Mouse (Mus musculus) neural tube, embryonic 15.5 days (tissue): ENCODE results near the gene Frmpd4. TPM values are rescaled to one million over a fixed set of nuclear protein-coding genes. Genes with fewer than 3 reads are reported as not detected.

Experiments used
- ATAC-seq: fragments of 200-750 bp; cut with Nextera tagmentation; 2 replicates; pipeline ENCODE4 v1.8.0; 2017; ENCODE audit warnings: mild to moderate bottlenecking, moderate TSS enrichment, moderate library complexity; ENCODE audit not compliant: low FRiP score
- H3K27ac ChIP-seq: fragments of 300-500 bp; sonication (generic); replicated peaks from 2 replicates; pipeline ENCODE4 v1.5.1; 2015; ENCODE audit warnings: mild to moderate bottlenecking, inconsistent platforms
- H3K27me3 ChIP-seq: fragments of 300-500 bp; sonication (generic); replicated peaks from 2 replicates; pipeline ENCODE4 v1.6.1; 2015; ENCODE audit warnings: inconsistent platforms
- H3K36me3 ChIP-seq: fragments of 300-500 bp; sonication (generic); 2 replicates; pipeline ENCODE4 v1.6.1; 2015; ENCODE audit warnings: inconsistent platforms
- H3K4me1 ChIP-seq: fragments of 300-500 bp; sonication (generic); 2 replicates; pipeline ENCODE4 v1.6.1; 2015; ENCODE audit warnings: inconsistent platforms
- H3K4me2 ChIP-seq: fragments of 300-500 bp; sonication (generic); 2 replicates; pipeline ENCODE4 v1.6.1; 2015; ENCODE audit warnings: inconsistent platforms, mild to moderate bottlenecking, moderate library complexity
- H3K4me3 ChIP-seq: fragments of 300-500 bp; sonication (generic); replicated peaks from 2 replicates; pipeline ENCODE4 v1.5.1; 2015; ENCODE audit warnings: mild to moderate bottlenecking, inconsistent platforms
- H3K9ac ChIP-seq: fragments of 300-500 bp; sonication (generic); replicated peaks from 2 replicates; pipeline ENCODE4 v1.6.1; 2015; ENCODE audit warnings: mild to moderate bottlenecking, inconsistent platforms
- H3K9me3 ChIP-seq: fragments of 300-500 bp; sonication (generic); replicated peaks from 2 replicates; pipeline ENCODE4 v1.6.1; 2016; ENCODE audit warnings: inconsistent platforms
- WGBS: fragments of 180-500 bp; shearing (Covaris S2); methylation state at CpG from one replicate; pipeline ENCODE4 v1.1.7; 2015; ENCODE audit warnings: mixed read lengths; 5-methylcytosine and 5-hydroxymethylcytosine counted together
- polyA plus RNA-seq: library from polyadenylated mRNA; unstranded; fragments of >200 nt; fragmentation: Nextera tagmentation; extraction: Ambion mirVana; gene quantifications from 2 replicates; pipeline ENCODE4 v1.2.1, GENCODE M21; 2015

Gene Frmpd4
- polyA plus RNA-seq, 1 experiment from 2014 or later, result 1.5 TPM

DNA sequence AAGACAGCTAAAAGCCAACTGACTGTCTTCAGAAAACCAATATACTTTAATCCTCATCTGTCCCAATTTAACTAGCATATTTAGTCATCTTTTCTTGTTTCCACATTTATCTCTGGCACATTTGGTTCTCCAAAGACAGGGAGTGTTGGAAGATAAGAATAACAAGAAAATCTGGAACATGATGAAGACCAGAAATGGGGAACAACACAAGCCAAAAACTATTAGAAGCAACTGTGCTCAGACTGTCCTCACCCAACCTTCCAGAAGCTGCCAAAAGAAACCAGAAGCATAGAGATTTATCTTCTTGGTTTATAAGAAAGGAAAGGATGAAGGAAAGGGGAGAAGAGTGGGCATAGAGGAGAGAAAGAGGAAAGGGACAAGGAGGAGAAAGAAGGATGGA, 748.6 kb downstream of the Frmpd4 start:
- H3K4me1 ChIP-seq, result no peaks in the 10 kb centered on the region
- H3K4me2 ChIP-seq, result no peak overlapping the region
- H3K9me3 ChIP-seq, result no peaks in the 10 kb centered on the region
- no peak overlapping the region for H3K27ac ChIP-seq
- no peak overlapping the region for H3K9ac ChIP-seq
- H3K36me3 ChIP-seq, result no peaks in the 10 kb centered on the region
- ATAC-seq, result no peak
- no peak overlapping the region for H3K4me3 ChIP-seq
- H3K27me3 ChIP-seq, result no peaks in the 10 kb centered on the region; the same call in 1 of the 2 replicates

DNA sequence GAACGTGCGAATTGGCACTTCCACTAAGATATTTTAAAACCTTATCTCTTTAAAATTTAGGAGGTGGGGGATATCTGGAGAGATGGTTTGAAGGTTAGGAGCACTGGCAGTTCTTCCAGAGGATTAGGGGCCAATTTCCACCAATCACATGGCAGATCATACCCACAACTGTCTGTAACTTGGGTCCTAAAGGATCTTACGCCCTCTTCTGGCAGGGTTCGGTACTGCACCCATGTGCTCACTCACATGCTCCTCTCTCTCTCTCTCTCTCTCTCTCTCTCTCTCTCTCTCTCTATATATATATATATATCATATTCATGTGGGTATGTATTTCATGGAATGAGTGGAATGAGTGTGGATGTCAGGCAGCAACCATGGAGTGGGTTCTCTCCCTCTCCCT, 759.7 kb downstream of the Frmpd4 start:
- H3K4me1 ChIP-seq, result no peaks in the 10 kb centered on the region
- no peaks in the 10 kb centered on the region for H3K9me3 ChIP-seq
- no peak overlapping the region for H3K4me2 ChIP-seq
- no peak overlapping the region for H3K9ac ChIP-seq
- H3K36me3 ChIP-seq, result no peaks in the 10 kb centered on the region
- ATAC-seq, result no peak
- no peak overlapping the region for H3K27ac ChIP-seq
- H3K4me3 ChIP-seq, result no peak overlapping the region
- H3K27me3 ChIP-seq, result peaks cover 2% of the 10 kb centered on the region; the same call in 1 of the 2 replicates
- WGBS, result 56% methylated on average over 4 of the region's 4 CpGs

GRCm38 (mm10) chrX:167810120-167810519, 766.9 kb downstream of the Frmpd4 start:
- Histone ChIP-seq H3K36me3 (no peaks in the 10 kb centered on the region), H3K4me2 (no peak overlapping the region), H3K27me3 (0 out of 2 replicates have a peak, but pooled peaks cover 9% of the 10 kb centered on the region), H3K9me3 (no peaks in the 10 kb centered on the region), H3K4me3 (no peak overlapping the region), H3K27ac (no peak overlapping the region), H3K9ac (no peak overlapping the region), H3K4me1 (no peaks in the 10 kb centered on the region)
- ATAC-seq, result no peak
- WGBS, result 69% methylated on average over 2 of the region's 2 CpGs

DNA sequence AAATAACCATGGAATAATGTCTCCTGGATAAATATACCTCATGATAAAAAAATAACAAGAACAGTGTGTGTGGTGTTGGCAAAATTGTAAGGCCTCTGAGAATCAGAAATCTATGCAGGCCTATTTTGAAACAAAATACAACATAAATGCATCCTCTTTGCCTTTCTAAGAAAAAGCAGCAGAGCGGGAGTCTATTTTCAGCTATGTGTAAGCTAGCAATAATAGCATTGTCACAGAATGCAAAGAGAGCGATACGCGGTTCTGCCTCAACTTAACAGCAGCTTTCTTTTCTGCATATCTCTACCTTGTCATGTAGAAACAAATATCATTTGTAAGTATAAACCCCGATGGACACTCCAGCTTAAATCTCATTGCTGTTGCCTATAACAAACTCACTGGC, 768.5 kb downstream of the Frmpd4 start:
- H3K9ac ChIP-seq, result no peak overlapping the region
- no peaks in the 10 kb centered on the region for H3K9me3 ChIP-seq
- ATAC-seq, result no peak
- no peak overlapping the region for H3K27ac ChIP-seq
- H3K4me2 ChIP-seq, result no peak overlapping the region
- H3K27me3 ChIP-seq, result peaks cover 10% of the 10 kb centered on the region; the same call in 1 of the 2 replicates
- no peaks in the 10 kb centered on the region for H3K36me3 ChIP-seq
- H3K4me1 ChIP-seq, result no peaks in the 10 kb centered on the region
- no peak overlapping the region for H3K4me3 ChIP-seq
- 93% methylated on average over 5 of the region's 5 CpGs for WGBS

- 94% methylated on average over 2 of the region's 2 CpGs for whole genome bisulfite sequencing
- Histone ChIP-seq H3K9ac (no peak overlapping the region), H3K27me3 (peaks cover 7% of the 10 kb centered on the region; the same call in 1 of the 2 replicates), H3K9me3 (no peaks in the 10 kb centered on the region), H3K4me2 (no peak overlapping the region), H3K27ac (no peak overlapping the region), H3K4me3 (no peak overlapping the region), H3K4me1 (no peaks in the 10 kb centered on the region), H3K36me3 (no peaks in the 10 kb centered on the region)
- ATAC-seq, result no peak
Observed at GRCm38 (mm10) chrX:167788737-167789136, 788.3 kb downstream of the Frmpd4 start.

- ATAC-seq, result no peak
- no peaks in the 10 kb centered on the region for H3K4me1 ChIP-seq
- no peak overlapping the region for H3K4me2 ChIP-seq
- no peak overlapping the region for H3K4me3 ChIP-seq
- no peaks in the 10 kb centered on the region for H3K36me3 ChIP-seq
- peaks cover 13% of the 10 kb centered on the region; the same call in 1 of the 2 replicates for H3K27me3 ChIP-seq
- no peak overlapping the region for H3K9ac ChIP-seq
- no peak overlapping the region for H3K27ac ChIP-seq
- H3K9me3 ChIP-seq, result no peaks in the 10 kb centered on the region
Observed at GRCm38 (mm10) chrX:167783526-167783925, 793.5 kb downstream of the Frmpd4 start.

DNA sequence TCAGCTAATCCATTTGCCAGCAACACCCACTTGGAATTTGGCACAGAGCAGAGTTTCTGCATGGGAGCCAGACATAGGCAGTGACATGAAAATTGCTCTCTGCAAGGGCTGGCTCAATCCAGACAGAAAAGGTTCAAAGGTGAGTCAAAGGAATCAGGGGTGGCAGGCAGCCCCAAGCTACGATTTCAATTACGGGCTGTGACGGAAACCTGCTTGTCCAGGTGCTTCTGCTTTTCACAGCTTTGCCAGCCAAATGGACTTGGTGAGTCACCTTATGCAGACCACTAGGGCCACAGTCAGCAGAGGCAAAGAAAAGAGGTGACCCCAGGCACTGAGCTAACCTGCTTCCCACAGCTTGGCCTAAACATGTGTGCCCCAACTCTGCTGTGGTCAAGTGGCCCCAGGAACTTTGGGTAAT, 857.5 kb downstream of the Frmpd4 start:
- no peak for ATAC-seq
- H3K9me3 ChIP-seq, result no peaks in the 10 kb centered on the region
- no peak overlapping the region for H3K4me3 ChIP-seq
- H3K4me1 ChIP-seq, result no peaks in the 10 kb centered on the region
- H3K9ac ChIP-seq, result no peak overlapping the region
- no peaks in the 10 kb centered on the region for H3K36me3 ChIP-seq
- 77% methylated on average over 3 of the region's 3 CpGs for WGBS
- H3K27me3 ChIP-seq, result peaks cover 10% of the 10 kb centered on the region; the same call in 1 of the 2 replicates
- no peak overlapping the region for H3K4me2 ChIP-seq
- no peak overlapping the region for H3K27ac ChIP-seq

DNA sequence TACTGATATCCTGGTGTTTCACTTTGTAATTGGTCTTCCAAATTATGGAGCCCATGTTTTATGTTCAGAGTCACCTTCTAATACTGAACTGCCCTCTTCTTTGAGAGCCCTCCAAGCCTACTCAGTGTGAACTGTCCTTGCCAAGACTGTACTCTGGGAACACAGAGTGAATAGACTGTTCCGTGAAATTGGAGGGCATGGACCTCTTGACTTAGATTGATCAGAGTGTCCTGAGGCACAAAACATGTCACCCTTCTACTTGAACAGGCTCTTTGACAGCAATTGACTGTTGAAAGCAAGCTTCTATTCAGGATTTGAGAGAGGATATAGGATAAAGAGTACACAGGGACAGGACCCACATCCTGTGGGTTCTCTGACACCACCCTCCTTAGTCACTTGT, 857.9 kb downstream of the Frmpd4 start:
- no peaks in the 10 kb centered on the region for H3K4me1 ChIP-seq
- WGBS, result 46% methylated on average over 1 of the region's 1 CpGs
- no peak overlapping the region for H3K9ac ChIP-seq
- no peaks in the 10 kb centered on the region for H3K36me3 ChIP-seq
- no peak overlapping the region for H3K4me2 ChIP-seq
- no peak overlapping the region for H3K27ac ChIP-seq
- ATAC-seq, result no peak
- peaks cover 10% of the 10 kb centered on the region; the same call in 1 of the 2 replicates for H3K27me3 ChIP-seq
- no peaks in the 10 kb centered on the region for H3K9me3 ChIP-seq
- H3K4me3 ChIP-seq, result no peak overlapping the region

GRCm38 (mm10) chrX:167654806-167655495, 922.1 kb downstream of the Frmpd4 start:
- Histone ChIP-seq H3K4me3 (no peak overlapping the region), H3K27me3 (peaks cover 14% of the 10 kb centered on the region; the same call in 1 of the 2 replicates), H3K9me3 (no peaks in the 10 kb centered on the region), H3K9ac (no peak overlapping the region), H3K27ac (no peak overlapping the region), H3K4me2 (no peak overlapping the region), H3K36me3 (no peaks in the 10 kb centered on the region), H3K4me1 (no peaks in the 10 kb centered on the region)
- ATAC-seq, result no peak
- WGBS, result 36% methylated on average over 5 of the region's 5 CpGs

GRCm38 (mm10) chrX:167654249-167654648, 922.8 kb downstream of the Frmpd4 start:
- Histone ChIP-seq H3K4me3 (no peak overlapping the region), H3K27ac (no peak overlapping the region), H3K4me2 (no peak overlapping the region), H3K9me3 (no peaks in the 10 kb centered on the region), H3K4me1 (no peaks in the 10 kb centered on the region), H3K36me3 (no peaks in the 10 kb centered on the region), H3K27me3 (peaks cover 17% of the 10 kb centered on the region; the same call in 1 of the 2 replicates), H3K9ac (no peak overlapping the region)
- 57% methylated on average over 8 of the region's 8 CpGs for WGBS
- ATAC-seq, result no peak

GRCm38 (mm10) chrX:167597639-167598217, 979.3 kb downstream of the Frmpd4 start:
- Histone ChIP-seq H3K4me2 (no peak overlapping the region), H3K4me1 (no peaks in the 10 kb centered on the region), H3K4me3 (no peak overlapping the region), H3K27me3 (peaks cover 3% of the 10 kb centered on the region; the same call in 1 of the 2 replicates), H3K27ac (no peak overlapping the region), H3K9ac (no peak overlapping the region), H3K9me3 (no peaks in the 10 kb centered on the region), H3K36me3 (no peaks in the 10 kb centered on the region)
- no peak for ATAC-seq

DNA sequence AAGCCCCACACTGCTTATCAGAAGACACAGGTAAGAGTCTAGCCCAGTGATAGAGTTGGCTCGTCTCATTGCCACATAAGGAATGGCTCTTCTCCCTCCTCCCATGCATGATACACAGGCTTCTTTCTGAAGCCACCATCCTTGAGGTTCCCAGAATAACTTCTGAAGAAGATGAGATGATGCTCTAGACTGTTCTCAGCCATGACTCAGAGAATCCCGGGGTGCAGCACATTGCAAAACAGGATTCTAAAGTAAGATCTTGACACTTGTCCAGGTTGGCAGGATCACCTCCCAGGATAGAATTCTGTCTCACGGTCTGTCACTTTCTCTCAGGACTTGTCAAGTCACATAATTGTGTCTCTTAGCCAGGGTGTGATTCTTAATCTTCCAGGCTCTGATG, 1024.2 kb downstream of the Frmpd4 start:
- H3K4me2 ChIP-seq, result no peak overlapping the region
- no peaks in the 10 kb centered on the region for H3K36me3 ChIP-seq

More for the DNA sequence above, 1024.2 kb downstream of the Frmpd4 start:
- Histone ChIP-seq H3K27me3 (0 out of 2 replicates have a peak, but pooled peaks cover 4% of the 10 kb centered on the region), H3K4me1 (no peaks in the 10 kb centered on the region), H3K9ac (no peak overlapping the region), H3K27ac (no peak overlapping the region), H3K9me3 (no peaks in the 10 kb centered on the region), H3K4me3 (no peak overlapping the region)
- WGBS, result 86% methylated on average over 3 of the region's 3 CpGs
- no peak for ATAC-seq
